Mouse (Mus musculus) lung, embryonic 14.5 days (tissue): Measurements from ENCODE around the gene 2610528A11Rik. TPM values are rescaled to one million over a fixed set of nuclear protein-coding genes. Genes with fewer than 3 reads are reported as not detected.
"Not testable (repeated sequence)": the region's sequence is repeated elsewhere in the genome, so short reads cannot be mapped to it uniquely, and the experiment has no call there.

Experiments
- ATAC-seq: fragments of 200-750 bp; cut with Nextera tagmentation; 2 replicates; pipeline ENCODE4 v1.8.0; 2017; ENCODE audit warnings: mild to moderate bottlenecking, moderate TSS enrichment, moderate library complexity; ENCODE audit not compliant: insufficient read depth
- DNase-seq: peaks from one replicate; pipeline ENCODE4 v3.0.0-alpha.2; 2015
- H3K27ac ChIP-seq: fragments of 300-500 bp; sonication (generic); 2 replicates; pipeline ENCODE4 v1.5.1; 2014; ENCODE audit warnings: low read depth, mild to moderate bottlenecking, moderate library complexity
- H3K27me3 ChIP-seq: fragments of 300-500 bp; sonication (generic); 2 replicates; pipeline ENCODE4 v1.6.1; 2014; ENCODE audit warnings: low read length, control low read depth; ENCODE audit not compliant: insufficient read depth
- H3K36me3 ChIP-seq: fragments of 300-500 bp; sonication (generic); 2 replicates; pipeline ENCODE4 v1.6.1; 2014; ENCODE audit warnings: control low read depth; ENCODE audit not compliant: insufficient read depth
- H3K4me1 ChIP-seq: fragments of 300-500 bp; sonication (generic); 2 replicates; pipeline ENCODE4 v1.6.1; 2014; ENCODE audit warnings: antibody characterized with exemption, control low read depth; ENCODE audit not compliant: insufficient read depth
- H3K4me2 ChIP-seq: fragments of 300-500 bp; sonication (generic); 2 replicates; pipeline ENCODE4 v1.6.1; 2014; ENCODE audit warnings: mild to moderate bottlenecking
- H3K4me3 ChIP-seq: fragments of 300-500 bp; sonication (generic); 2 replicates; pipeline ENCODE4 v1.5.1; 2014; ENCODE audit warnings: low read depth, low read length
- H3K9ac ChIP-seq: fragments of 300-500 bp; sonication (generic); 2 replicates; pipeline ENCODE4 v1.6.1; 2014
- H3K9me3 ChIP-seq: fragments of 300-500 bp; sonication (generic); 2 replicates; pipeline ENCODE4 v1.6.1; 2016; ENCODE audit warnings: low read depth, low read length, control low read depth
- CTCF ChIP-seq: IDR thresholded peaks from 2 replicates; pipeline ENCODE4 v1.5.1; 2016; ENCODE audit warnings: antibody characterized with exemption, low read depth
- WGBS: fragments of 180-500 bp; shearing (Covaris S2); extraction: QIAGEN DNeasy Blood & Tissue Kit; methylation state at CpG from one replicate; pipeline ENCODE4 v1.1.7; 2014; 5-methylcytosine and 5-hydroxymethylcytosine counted together
- polyA plus RNA-seq: library from polyadenylated mRNA; unstranded; fragments of >200 nt; fragmentation: Nextera tagmentation; extraction: Ambion mirVana; gene quantifications from 2 replicates; pipeline ENCODE4 v1.2.1, GENCODE M21; 2014

2610528A11Rik gene
- polyA plus RNA-seq: 0.28 and 0.37 TPM in 2 replicates

DNA sequence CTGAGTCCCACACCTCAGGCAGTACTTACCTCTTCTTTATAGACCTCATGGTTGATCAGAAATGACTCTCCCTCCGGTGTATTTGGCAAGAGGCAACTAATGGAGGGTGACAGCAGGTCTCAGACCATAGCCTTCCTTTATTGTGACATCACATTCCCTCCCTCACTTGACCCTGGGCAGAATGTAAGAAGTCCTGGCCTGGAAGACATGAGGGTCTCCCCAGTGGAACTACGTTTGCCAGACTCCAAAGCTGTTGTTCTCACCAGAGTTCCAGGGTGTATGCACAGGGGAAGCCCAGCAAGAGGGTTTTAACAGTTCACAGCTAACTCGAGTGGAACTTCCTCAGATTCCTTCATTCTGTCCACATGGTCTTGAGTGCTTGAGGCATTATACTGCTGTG is at the start of gene 2610528A11Rik:
2610528A11Rik (minus strand) TSS at position 101 of the 400 bp plus-strand sequence.
- no peak within 1 kb of the TSS for H3K4me2 ChIP-seq
- no peaks in the 10 kb centered on the region for H3K4me1 ChIP-seq
- H3K36me3 ChIP-seq: no peaks in the 10 kb centered on the region
- 60% methylated on average over 3 of the region's 3 CpGs for WGBS
- H3K9me3 ChIP-seq: no peaks in the 10 kb centered on the region
- H3K9ac ChIP-seq: no peak within 1 kb of the TSS
- no peak for DNase-seq
- no peak within 1 kb of the TSS for H3K4me3 ChIP-seq
- no peak for ATAC-seq
- no peak within 1 kb of the TSS for H3K27ac ChIP-seq
- H3K27me3 ChIP-seq: no peaks in the 10 kb centered on the region
- TF ChIP-seq CTCF: no peak

- H3K36me3 ChIP-seq: no peaks in the 10 kb centered on the region
- DNase-seq: no peak
- H3K9me3 ChIP-seq: no peaks in the 10 kb centered on the region
- no peak for TF ChIP-seq CTCF
- 69% methylated on average over 4 of the region's 4 CpGs for WGBS
- H3K4me2 ChIP-seq: no peak overlapping the region
- no peak for ATAC-seq
- no peak overlapping the region for H3K4me3 ChIP-seq
- H3K27ac ChIP-seq: no peak overlapping the region
- H3K4me1 ChIP-seq: no peaks in the 10 kb centered on the region
- no peak overlapping the region for H3K9ac ChIP-seq
- no peaks in the 10 kb centered on the region for H3K27me3 ChIP-seq
Observed at GRCm38 (mm10) chr14:37163277-37163956, 49.6 kb upstream of the 2610528A11Rik start.

DNA sequence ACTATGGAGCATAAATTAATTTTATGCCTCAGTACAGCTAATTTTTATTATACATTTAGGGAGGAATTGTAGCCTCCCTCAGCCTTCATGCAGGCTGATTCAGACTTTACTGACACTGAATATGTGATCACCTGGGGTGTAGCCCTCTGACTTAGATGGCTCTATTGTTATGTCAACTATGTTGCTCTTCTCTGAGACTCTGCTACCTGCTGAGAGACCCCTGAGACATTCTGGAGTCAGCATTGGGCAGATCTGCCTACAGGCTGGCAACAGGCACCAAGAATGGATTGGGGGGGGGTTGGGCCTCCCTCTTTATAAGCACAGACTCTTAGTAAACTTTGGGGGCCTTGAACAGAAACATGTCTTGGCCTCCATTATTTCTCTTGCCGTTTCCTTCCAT is 40.6 kb upstream of the 2610528A11Rik start:
- Histone ChIP-seq H3K27me3 (no peaks in the 10 kb centered on the region), H3K4me3 (no peak overlapping the region), H3K9ac (no peak overlapping the region), H3K9me3 (no peaks in the 10 kb centered on the region), H3K4me2 (no peak overlapping the region), H3K36me3 (no peaks in the 10 kb centered on the region), H3K4me1 (no peaks in the 10 kb centered on the region), H3K27ac (no peak overlapping the region)
- DNase-seq (no peak), ATAC-seq (no peak)
- WGBS: 88% methylated on average over 1 of the region's 1 CpGs
- TF ChIP-seq CTCF: no peak

GRCm38 (mm10) chr14:37139051-37139710 is 25.4 kb upstream of the 2610528A11Rik start:
- H3K4me1 ChIP-seq: peaks cover under 1% of the 10 kb centered on the region; the same call in 1 of the 2 replicates
- H3K36me3 ChIP-seq: no peaks in the 10 kb centered on the region
- H3K9me3 ChIP-seq: no peaks in the 10 kb centered on the region
- H3K27me3 ChIP-seq: no peaks in the 10 kb centered on the region
- no peak for DNase-seq
- H3K27ac ChIP-seq: no peak overlapping the region
- no peak for ATAC-seq
- H3K4me2 ChIP-seq: no peak overlapping the region
- TF ChIP-seq CTCF: no peak
- 73% methylated on average over 8 of the region's 8 CpGs for WGBS
- H3K4me3 ChIP-seq: no peak overlapping the region
- no peak overlapping the region for H3K9ac ChIP-seq

GRCm38 (mm10) chr14:37137596-37137995 is 23.8 kb upstream of the 2610528A11Rik start:
- H3K36me3 ChIP-seq, H3K9me3 ChIP-seq, H3K27ac ChIP-seq, DNase-seq, H3K4me3 ChIP-seq, H3K4me1 ChIP-seq, ATAC-seq, H3K9ac ChIP-seq, H3K4me2 ChIP-seq, H3K27me3 ChIP-seq: not testable (repeated sequence)
- WGBS: 73% methylated on average over 2 of the region's 3 CpGs

DNA sequence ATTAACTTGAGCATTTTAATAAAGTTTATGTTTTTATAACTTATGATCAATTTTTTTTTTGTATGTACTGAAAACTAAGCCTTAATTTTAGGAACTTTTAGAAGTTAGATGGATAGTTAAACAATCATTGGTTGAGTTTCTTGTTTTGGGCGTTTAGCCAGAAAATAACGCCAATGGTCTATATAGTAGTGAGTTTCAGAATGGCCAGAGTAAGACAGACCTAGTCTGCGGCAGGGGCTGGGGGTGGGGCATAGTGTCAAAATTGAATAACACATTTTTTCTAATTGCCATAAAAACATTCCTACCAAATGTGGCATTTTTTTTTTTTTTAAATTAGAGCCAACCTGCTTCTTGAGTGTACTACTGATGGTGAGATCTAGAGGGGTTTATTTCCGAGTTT is 22.3 kb upstream of the 2610528A11Rik start:
- WGBS: 75% methylated on average over 4 of the region's 4 CpGs

DNA sequence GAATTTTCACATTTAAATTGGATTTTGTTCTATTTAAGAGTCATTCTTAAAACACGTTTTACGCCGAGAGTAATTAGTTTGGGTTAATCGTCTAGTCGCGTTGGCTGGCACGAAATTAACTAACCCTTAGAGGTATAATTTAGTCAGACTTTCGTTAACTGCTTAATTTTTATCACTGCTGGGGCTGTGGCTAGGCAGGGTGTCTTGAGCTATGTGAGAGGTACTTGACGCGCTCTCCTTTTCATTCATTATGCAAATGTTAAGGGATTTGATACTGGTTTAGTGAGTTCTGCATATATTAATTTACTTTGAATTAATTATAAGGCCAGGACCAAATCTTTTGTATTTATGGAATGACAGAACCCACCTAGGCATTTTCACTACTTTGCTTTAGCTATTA is 21.8 kb upstream of the 2610528A11Rik start:
- H3K27ac ChIP-seq: no peak overlapping the region
- DNase-seq: peak; percentile 11

More for the DNA sequence above, 22.3 kb upstream of the 2610528A11Rik start:
- no peak overlapping the region for H3K4me3 ChIP-seq
- H3K4me2 ChIP-seq: no peak overlapping the region
- no peak overlapping the region for H3K9ac ChIP-seq
- no peak for TF ChIP-seq CTCF
- H3K27ac ChIP-seq: no peak overlapping the region
- DNase-seq (no peak), ATAC-seq (no peak)
- no peaks in the 10 kb centered on the region for H3K27me3 ChIP-seq
- peaks cover 16% of the 10 kb centered on the region for H3K36me3 ChIP-seq
- H3K4me1 ChIP-seq: peaks cover 3% of the 10 kb centered on the region; the same call in 1 of the 2 replicates
- H3K9me3 ChIP-seq: no peaks in the 10 kb centered on the region

More for the DNA sequence above, 21.8 kb upstream of the 2610528A11Rik start:
- peak; percentile 23; the same call in 1 of the 2 replicates for ATAC-seq
- Histone ChIP-seq H3K36me3 (peaks cover 19% of the 10 kb centered on the region), H3K9ac (peak overlapping the region; percentile 73), H3K4me1 (peaks cover 3% of the 10 kb centered on the region; the same call in 1 of the 2 replicates), H3K9me3 (no peaks in the 10 kb centered on the region), H3K27me3 (no peaks in the 10 kb centered on the region), H3K4me3 (peak overlapping the region; percentile 60), H3K4me2 (peak overlapping the region; percentile 71)
- no peak for TF ChIP-seq CTCF
- WGBS: 2% methylated on average over 10 of the region's 10 CpGs
